Mouse (Mus musculus): ENCODE results near the gene Crkl. TPM values are rescaled to one million over a fixed set of nuclear protein-coding genes. Genes with fewer than 3 reads are reported as not detected.
"Not testable (repeated sequence)": the region's sequence is repeated elsewhere in the genome, so short reads cannot be mapped to it uniquely, and the experiment has no call there.

Crkl gene
- polyA plus RNA-seq, 1 experiment from 2014 or later = 70.9 TPM

DNA sequence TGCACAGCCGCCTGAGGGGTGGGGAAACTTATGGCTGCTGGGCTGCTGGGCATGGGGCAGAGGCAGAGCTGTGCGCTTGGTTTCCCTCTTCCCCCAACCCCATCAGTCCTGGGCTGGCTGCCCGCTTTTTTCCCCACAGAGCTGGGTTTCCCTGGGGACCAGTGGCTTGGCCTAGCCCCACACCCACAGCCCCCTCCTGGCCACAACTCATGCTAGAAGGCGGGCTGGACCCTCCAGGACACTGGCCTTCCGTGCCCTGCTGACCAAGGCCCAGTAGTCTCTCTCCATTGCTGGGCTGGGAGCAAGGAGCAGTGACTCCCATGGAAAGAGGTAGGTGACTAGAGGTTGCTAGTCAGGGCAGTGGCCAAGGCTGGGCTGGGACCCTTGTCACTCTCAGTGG lies 39.4 kb downstream of the Crkl start:
- peaks cover 12% of the 10 kb centered on the region for H3K4me1 ChIP-seq
- H3K27ac ChIP-seq (replicated peaks) = no peak overlapping the region
- 86% methylated on average over 5 of the region's 5 CpGs for WGBS
- no peak for DNase-seq (ENCODE audit: low spot score)
- H3K27me3 ChIP-seq (replicated peaks; ENCODE audit: low read depth, poor library complexity, severe bottlenecking) = peaks cover 37% of the 10 kb centered on the region
- no peaks in the 10 kb centered on the region for H3K9me3 ChIP-seq
- H3K4me3 ChIP-seq = no peak overlapping the region
- peaks cover 19% of the 10 kb centered on the region for H3K36me3 ChIP-seq (replicated peaks)

DNA sequence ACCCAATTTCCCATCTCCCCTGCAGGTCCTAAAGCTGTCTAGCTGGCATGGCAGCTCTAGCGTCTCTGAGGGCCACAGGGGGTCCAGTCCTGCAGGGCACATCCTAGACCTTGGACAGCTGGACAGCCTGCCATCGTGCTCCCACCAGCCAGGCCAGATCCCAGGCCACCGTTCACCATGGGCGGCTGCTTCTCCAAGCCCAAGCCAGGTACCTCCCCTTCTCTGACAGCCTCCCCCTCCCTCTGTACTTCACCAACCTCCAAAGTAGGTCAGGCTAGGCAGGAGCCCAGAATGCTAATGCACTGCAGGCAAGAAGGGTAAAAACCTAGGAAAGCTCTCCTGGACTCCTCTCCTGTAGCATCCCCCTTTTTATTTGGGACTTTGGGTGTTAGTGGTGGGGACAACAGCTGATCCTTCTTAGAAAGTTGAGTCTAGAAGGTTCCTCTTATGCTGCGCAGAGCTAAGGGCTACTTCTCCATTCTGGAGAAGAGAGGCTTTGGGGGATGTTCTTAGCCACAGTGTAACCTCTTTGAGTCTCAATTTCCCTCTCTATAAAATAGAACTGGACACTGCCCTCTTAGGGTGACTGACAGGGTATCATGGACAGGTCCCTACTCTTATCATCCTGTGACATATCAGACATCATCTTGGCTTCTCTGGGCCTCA lies 40.2 kb downstream of the Crkl start:
- Histone ChIP-seq H3K4me1 (peaks cover 19% of the 10 kb centered on the region), H3K27ac (replicated peaks) (no peak overlapping the region), H3K27me3 (replicated peaks; ENCODE audit: low read depth, poor library complexity, severe bottlenecking) (peaks cover 37% of the 10 kb centered on the region), H3K4me3 (no peak overlapping the region), H3K9me3 (no peaks in the 10 kb centered on the region), H3K36me3 (replicated peaks) (peaks cover 10% of the 10 kb centered on the region)
- WGBS = 74% methylated on average over 5 of the region's 5 CpGs
- DNase-seq (ENCODE audit: low spot score) = no peak

DNA sequence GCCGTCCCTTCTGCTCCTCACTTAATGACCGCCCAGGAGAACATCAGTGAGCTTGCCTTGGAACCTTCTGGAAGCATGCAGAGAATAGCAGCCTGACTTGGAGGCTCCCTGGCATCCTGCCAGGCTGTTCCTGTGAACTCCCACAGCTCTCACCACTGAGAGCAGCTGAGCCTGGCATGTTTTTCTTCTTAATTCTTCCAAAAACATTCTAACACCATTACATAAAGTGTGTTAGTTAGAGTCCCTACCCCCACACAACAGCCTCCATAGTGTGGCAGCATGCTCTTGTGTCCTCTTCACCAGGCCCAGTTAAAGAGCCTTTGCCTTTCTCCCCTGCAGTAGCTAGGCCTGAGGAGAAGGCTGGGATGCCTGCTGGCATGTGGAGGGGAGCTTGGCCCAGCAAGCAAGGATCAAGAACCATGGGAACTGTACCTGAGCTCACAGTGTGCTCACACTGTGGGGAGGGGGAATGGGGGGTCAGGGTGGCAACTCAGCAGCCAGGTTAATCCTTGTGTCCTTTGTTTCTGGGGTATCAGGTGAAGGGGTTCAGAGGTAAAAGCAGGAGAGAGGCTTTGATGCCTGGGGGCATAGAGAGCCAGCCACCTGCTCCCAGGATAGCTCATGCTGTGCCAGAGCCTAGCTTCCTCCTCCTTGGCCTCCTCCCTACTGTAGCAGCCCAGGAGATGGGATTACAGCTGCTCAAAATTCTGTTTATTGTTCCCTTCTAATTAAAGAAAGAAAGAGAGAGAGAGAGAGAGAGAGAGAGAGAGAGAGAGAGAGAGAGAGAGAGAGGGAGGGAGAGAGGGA lies 44.9 kb downstream of the Crkl start:
- WGBS = 67% methylated on average over 2 of the region's 2 CpGs
- H3K27ac ChIP-seq (replicated peaks) = no peak overlapping the region; the same call in 1 of the 2 replicates
- H3K27me3 ChIP-seq (replicated peaks; ENCODE audit: low read depth, poor library complexity, severe bottlenecking) = peaks cover 5% of the 10 kb centered on the region
- no peaks in the 10 kb centered on the region for H3K9me3 ChIP-seq
- no peak for DNase-seq (ENCODE audit: low spot score)
- H3K4me3 ChIP-seq = no peak overlapping the region
- H3K36me3 ChIP-seq (replicated peaks) = no peaks in the 10 kb centered on the region
- H3K4me1 ChIP-seq = peaks cover 14% of the 10 kb centered on the region

DNA sequence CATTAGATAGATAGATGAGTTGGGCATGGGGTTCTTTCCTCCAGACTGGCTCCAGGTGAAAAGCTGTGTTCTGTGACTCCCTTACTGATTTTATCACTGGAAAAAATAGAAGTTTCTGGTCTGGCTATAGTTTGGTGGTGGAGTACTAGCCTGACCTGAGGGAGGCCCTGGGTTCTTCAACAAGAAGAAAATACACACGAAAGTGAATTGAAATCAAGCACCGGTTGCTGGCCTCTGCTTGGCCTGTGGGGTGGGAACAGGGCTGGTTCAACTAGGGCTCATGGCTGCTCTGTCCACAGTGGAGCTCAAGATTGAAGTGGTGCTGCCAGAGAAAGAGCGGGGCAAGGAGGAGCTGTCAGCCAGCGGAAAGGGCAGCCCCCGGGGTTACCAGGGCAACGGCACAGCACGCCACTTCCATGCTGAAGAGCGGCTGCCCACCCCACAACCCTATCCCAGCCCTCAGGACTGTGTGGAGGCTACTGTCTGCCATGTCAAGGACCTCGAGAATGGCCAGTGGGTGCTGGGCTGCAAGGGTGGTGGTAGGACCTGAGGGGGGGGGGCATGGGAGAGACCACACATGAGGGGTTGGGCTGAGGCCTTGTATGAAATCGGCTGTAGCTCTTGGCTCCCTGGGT lies 47.6 kb downstream of the Crkl start:
- Histone ChIP-seq H3K27ac (replicated peaks) (peak overlapping the region; percentile 30; the same call in 1 of the 2 replicates), H3K27me3 (replicated peaks; ENCODE audit: low read depth, poor library complexity, severe bottlenecking) (no peaks in the 10 kb centered on the region), H3K4me1 (peaks cover 14% of the 10 kb centered on the region), H3K4me3 (peak overlapping the region; percentile 8; the same call in 1 of the 2 replicates), H3K9me3 (no peaks in the 10 kb centered on the region), H3K36me3 (replicated peaks) (no peaks in the 10 kb centered on the region)
- WGBS = 28% methylated on average over 10 of the region's 10 CpGs
- DNase-seq (ENCODE audit: low spot score) = peak; percentile 51

DNA sequence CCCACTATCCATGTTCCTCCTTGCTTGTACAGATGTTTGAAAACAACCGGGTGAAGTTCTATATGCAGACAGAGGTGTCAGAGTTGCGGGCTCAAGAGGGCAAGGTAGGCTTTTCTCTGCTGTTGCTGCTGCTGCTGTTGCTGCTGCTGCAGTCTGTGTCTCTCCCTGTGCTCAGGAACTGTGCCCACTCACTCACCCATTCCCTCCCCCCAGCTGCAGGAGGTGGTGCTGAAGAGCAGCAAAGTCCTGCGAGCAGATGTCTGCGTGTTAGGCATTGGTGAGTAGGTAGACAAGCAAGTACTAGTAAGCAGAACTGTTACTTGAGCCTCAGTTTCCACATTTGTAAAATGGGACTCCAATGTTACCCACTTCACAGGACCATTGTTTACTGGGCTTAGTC lies 50.9 kb downstream of the Crkl start:
- DNase-seq (ENCODE audit: low spot score) = no peak
- Histone ChIP-seq H3K27me3 (replicated peaks; ENCODE audit: low read depth, poor library complexity, severe bottlenecking) (no peaks in the 10 kb centered on the region), H3K9me3 (no peaks in the 10 kb centered on the region), H3K36me3 (replicated peaks) (no peaks in the 10 kb centered on the region), H3K4me3 (no peak overlapping the region), H3K4me1 (peaks cover 7% of the 10 kb centered on the region), H3K27ac (replicated peaks) (no peak overlapping the region)
- WGBS = 88% methylated on average over 4 of the region's 4 CpGs

DNA sequence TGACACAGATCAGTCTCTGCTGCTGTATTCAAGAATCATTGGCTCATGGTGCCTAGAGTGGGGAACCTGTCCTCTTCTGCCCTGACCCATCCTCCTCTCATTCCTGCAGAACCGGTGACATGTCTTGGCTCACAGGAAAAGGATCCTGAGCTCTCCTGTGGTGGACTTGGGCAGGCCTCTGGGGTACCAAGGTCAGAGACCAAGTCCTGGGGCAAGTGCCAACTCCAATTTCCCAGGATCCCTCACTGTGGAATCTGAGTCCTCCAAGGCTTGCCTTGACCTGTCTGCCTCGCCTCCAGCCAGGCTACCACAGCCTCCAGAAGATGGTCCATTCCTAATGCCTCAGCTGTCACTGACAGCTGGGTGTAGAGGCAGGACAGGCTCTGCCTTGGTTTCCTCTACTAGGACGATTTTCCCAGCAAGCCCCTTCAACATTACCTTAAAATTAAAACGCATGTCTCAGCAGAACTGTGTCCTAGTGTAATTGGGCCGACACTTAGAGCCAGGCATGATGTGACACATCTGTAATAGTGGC lies 55.3 kb downstream of the Crkl start:
- H3K9me3 ChIP-seq = no peaks in the 10 kb centered on the region
- 83% methylated on average over 5 of the region's 5 CpGs for WGBS
- no peak for DNase-seq (ENCODE audit: low spot score)

DNA sequence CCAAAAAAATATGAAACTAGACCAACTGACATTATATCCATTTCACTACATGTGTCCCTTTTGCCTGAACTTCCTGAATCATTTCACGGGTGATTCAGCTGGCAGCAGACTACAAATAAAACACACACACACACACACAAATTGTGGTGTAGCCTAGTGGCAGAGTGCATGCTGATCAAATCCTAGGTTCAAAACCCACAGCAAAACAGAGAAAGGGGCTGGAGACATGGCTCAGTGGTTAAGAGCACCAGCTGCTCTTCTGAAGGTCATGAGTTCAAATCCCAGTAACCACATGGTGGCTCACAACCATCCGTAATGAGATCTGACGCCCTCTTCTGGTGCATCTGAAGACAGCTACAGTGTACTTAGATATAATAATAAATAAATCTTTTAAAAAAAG lies 56.2 kb downstream of the Crkl start:
- peak overlapping the region; percentile 88 for H3K27ac ChIP-seq (replicated peaks)
- DNase-seq (ENCODE audit: low spot score); H3K9me3 ChIP-seq; H3K27me3 ChIP-seq (replicated peaks; ENCODE audit: low read depth, poor library complexity, severe bottlenecking): not testable (repeated sequence)
- H3K4me3 ChIP-seq = peak overlapping the region; percentile 77
- peaks cover 16% of the 10 kb centered on the region for H3K4me1 ChIP-seq
- H3K36me3 ChIP-seq (replicated peaks) = peaks cover 24% of the 10 kb centered on the region
- WGBS = 31% methylated on average over 3 of the region's 3 CpGs

More for the DNA sequence above, 55.3 kb downstream of the Crkl start:
- Histone ChIP-seq H3K4me1 (peaks cover 16% of the 10 kb centered on the region), H3K4me3 (no peak overlapping the region), H3K36me3 (replicated peaks) (peaks cover 15% of the 10 kb centered on the region), H3K27ac (replicated peaks) (no peak overlapping the region), H3K27me3 (replicated peaks; ENCODE audit: low read depth, poor library complexity, severe bottlenecking) (no peaks in the 10 kb centered on the region)

DNA sequence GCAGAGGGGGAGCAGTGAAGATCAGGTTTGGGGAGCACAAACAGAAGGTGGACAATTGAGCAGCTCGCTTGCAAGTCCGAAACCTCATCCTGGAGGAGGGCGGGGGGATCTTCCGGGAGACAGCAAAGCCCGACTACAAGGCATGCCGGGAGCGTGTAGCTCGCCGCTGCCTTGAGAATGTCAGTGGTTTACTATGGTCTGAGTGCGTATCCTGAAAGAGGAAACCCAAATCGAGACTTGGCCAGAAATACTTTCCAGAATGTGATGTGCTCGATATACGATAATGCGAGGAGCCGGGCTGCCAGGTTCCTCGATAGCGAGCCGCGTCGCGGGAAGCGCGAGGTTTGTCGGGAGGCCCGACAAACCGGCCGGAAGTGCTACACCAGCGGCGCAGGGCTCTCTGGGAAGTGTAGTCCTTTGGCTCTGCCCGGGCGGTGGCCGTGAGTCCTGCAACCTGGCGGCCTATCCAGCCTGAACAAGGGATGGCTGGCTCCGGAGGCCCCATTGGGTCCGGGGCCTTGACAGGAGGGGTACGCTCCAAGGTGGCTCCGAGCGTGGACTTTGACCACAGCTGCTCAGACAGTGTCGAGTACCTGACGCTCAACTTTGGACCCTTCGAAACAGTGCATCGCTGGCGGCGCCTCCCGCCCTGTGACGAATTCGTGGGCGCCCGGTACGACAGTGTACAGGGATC lies 56.9 kb downstream of the Crkl start, which contains the start of gene Lztr1:
Gene Lztr1 (plus strand): TSS at position 143 of the 694 bp plus-strand sequence.
- Histone ChIP-seq H3K4me1 (peaks cover 16% of the 10 kb centered on the region), H3K36me3 (replicated peaks) (peaks cover 31% of the 10 kb centered on the region), H3K9me3 (no peaks in the 10 kb centered on the region), H3K27me3 (replicated peaks; ENCODE audit: low read depth, poor library complexity, severe bottlenecking) (no peaks in the 10 kb centered on the region), H3K4me3 (peak within 1 kb of the TSS; percentile 77), H3K27ac (replicated peaks) (peak within 1 kb of the TSS; percentile 88)
- WGBS = under 1% methylated on average over 50 of the region's 50 CpGs
- peak; percentile 92 for DNase-seq (ENCODE audit: low spot score)

DNA sequence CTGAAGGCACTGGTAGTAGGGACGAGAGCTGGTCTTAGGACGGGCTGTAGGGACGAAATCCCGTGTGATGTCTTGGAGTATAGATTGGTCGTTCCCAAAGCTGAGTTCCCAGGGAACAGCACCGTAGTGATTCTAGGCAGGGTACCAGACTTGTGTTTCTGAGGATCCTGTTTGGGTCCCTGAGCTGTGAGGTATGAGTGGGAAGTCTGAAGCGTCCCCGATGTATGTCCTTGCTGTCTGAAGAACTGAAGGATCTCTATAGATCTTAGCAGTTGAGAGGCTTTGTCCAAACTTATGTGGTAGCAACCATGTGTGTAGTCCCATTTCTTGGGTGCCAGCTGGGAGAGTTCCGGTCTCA lies 57.4 kb downstream of the Crkl start:
- Histone ChIP-seq H3K4me1 (peaks cover 16% of the 10 kb centered on the region), H3K27me3 (replicated peaks; ENCODE audit: low read depth, poor library complexity, severe bottlenecking) (no peaks in the 10 kb centered on the region), H3K9me3 (no peaks in the 10 kb centered on the region), H3K27ac (replicated peaks) (peak overlapping the region; percentile 88), H3K36me3 (replicated peaks) (peaks cover 36% of the 10 kb centered on the region), H3K4me3 (peak overlapping the region; percentile 77)
- 12% methylated on average over 9 of the region's 9 CpGs for WGBS
- DNase-seq (ENCODE audit: low spot score) = no peak

DNA sequence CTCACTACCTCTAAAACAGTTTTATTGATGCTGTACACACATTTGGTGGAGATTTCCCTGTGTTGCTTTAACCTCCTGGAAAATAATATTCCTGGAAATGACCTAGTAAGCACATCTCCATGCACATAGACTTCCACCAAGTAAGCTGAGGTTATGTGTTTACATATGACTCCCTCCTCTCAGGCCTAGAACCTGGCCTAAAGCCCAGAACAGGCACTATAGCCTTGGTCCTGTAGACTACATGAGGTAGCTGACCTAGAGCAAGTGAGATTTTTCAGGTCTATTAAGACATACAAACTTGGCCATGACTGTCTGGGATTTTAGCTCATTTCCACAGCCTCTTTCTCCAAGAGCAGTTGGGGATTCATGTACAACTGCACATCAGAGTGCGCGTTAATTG lies 58.4 kb downstream of the Crkl start:
- DNase-seq (ENCODE audit: low spot score) = no peak
- peaks cover 16% of the 10 kb centered on the region for H3K4me1 ChIP-seq
- H3K9me3 ChIP-seq = no peaks in the 10 kb centered on the region
- H3K27me3 ChIP-seq (replicated peaks; ENCODE audit: low read depth, poor library complexity, severe bottlenecking) = no peaks in the 10 kb centered on the region
- H3K4me3 ChIP-seq = peak overlapping the region; percentile 77
- peaks cover 45% of the 10 kb centered on the region for H3K36me3 ChIP-seq (replicated peaks)
- 95% methylated on average over 2 of the region's 2 CpGs for WGBS
- no peak overlapping the region for H3K27ac ChIP-seq (replicated peaks)

DNA sequence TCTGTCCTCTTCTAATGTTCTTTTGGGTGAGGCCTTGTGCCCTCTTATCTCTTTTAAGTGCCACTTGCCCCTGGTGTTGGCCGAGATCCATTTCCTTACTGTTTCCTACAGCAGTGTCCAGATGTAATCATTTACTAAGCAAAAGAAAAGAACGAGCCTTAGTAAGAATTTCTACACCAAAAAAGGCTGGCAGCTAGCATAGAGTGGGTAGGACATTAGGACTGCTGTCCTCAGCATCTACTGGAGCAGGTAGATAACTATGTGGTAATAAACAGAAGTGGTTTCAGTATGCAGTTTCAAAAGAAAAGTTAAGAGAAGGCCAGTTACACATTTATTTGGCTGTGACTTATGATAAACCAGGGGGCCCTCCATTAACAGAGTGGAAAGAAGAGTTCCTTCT lies 58.9 kb downstream of the Crkl start:
- peaks cover 16% of the 10 kb centered on the region for H3K4me1 ChIP-seq
- peaks cover 51% of the 10 kb centered on the region for H3K36me3 ChIP-seq (replicated peaks)
- DNase-seq (ENCODE audit: low spot score) = no peak
- H3K9me3 ChIP-seq = no peaks in the 10 kb centered on the region
- no peaks in the 10 kb centered on the region for H3K27me3 ChIP-seq (replicated peaks; ENCODE audit: low read depth, poor library complexity, severe bottlenecking)
- H3K27ac ChIP-seq (replicated peaks) = no peak overlapping the region
- peak overlapping the region; percentile 77; the same call in 1 of the 2 replicates for H3K4me3 ChIP-seq
- WGBS = 89% methylated on average over 2 of the region's 2 CpGs

DNA sequence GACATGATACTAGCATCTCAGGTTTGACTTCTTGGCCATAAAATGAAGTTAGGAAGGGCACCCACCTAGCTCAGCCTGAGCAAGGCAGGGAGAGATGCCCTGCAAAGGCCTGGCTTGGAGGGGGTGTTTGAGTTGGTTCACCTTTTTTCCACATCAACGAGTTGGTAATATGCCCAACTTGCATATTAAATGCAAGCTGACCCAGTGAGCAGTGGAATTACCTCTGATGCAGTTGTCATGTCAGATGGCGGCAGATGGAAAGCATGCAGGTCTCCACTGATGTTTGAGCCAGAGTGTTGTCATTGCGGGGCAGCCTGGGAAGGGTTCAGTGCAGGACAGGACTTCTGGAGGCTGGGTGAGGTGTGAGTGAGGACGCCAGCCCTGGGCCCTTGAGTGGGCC lies 59.6 kb downstream of the Crkl start:
- Histone ChIP-seq H3K36me3 (replicated peaks) (peaks cover 58% of the 10 kb centered on the region), H3K27me3 (replicated peaks; ENCODE audit: low read depth, poor library complexity, severe bottlenecking) (no peaks in the 10 kb centered on the region), H3K27ac (replicated peaks) (no peak overlapping the region), H3K4me1 (peaks cover 16% of the 10 kb centered on the region), H3K9me3 (no peaks in the 10 kb centered on the region), H3K4me3 (no peak overlapping the region)
- DNase-seq (ENCODE audit: low spot score) = no peak
- 93% methylated on average over 4 of the region's 4 CpGs for WGBS

All from embryonic facial prominence, embryonic 10.5 days (tissue).